Mouse (Mus musculus): ENCODE measurements around the gene Pde11a.

The Pde11a gene

DNA sequence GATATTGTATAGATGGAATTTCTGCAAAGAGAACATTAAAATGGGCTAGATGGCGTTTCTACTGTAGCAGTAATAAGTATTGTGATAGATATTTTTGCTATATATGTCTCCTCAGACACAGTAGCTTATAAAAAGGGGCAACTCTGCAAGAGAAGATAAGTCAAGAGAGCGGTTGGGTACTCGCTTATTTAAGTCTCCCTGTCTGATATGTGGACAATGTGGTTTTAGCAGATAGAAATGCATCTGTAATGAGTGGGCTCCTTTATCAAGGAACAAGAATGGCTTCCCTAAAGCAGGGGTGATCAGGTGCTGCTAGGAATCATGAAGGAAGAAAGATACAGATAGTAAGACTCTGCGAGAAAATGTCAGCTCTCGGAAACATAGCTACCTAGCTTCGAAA is 18.2 kb downstream of the Pde11a start:
- no peak for DNase-seq

DNA sequence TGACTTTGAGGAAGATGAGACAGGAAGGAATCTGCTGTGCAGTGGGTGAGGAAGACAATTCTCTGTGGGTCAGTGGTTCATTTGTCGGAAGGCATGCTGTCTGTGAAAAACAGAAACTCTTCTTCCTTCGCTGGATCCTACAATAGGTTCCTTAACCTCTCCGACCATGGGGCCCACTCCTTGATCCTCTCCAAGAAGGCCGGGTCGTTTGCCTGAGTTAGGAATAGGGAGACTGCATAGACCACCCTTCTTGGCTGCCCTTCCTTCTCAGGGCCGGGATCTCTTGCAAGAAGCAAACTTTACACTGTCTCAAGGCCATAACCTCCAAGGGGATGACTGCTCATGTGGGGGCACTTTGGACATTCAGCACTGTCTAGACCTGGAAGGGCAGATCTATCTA is 19.3 kb downstream of the Pde11a start:
- DNase-seq = no peak

GRCm38 (mm10) chr2:76287671-76288070 is 50.9 kb downstream of the Pde11a start:
- DNase-seq = no peak

GRCm38 (mm10) chr2:76286288-76286740 is 52.3 kb downstream of the Pde11a start:
- DNase-seq = no peak

- no peak for DNase-seq
Observed at GRCm38 (mm10) chr2:76285150-76285549, 53.4 kb downstream of the Pde11a start.

DNA sequence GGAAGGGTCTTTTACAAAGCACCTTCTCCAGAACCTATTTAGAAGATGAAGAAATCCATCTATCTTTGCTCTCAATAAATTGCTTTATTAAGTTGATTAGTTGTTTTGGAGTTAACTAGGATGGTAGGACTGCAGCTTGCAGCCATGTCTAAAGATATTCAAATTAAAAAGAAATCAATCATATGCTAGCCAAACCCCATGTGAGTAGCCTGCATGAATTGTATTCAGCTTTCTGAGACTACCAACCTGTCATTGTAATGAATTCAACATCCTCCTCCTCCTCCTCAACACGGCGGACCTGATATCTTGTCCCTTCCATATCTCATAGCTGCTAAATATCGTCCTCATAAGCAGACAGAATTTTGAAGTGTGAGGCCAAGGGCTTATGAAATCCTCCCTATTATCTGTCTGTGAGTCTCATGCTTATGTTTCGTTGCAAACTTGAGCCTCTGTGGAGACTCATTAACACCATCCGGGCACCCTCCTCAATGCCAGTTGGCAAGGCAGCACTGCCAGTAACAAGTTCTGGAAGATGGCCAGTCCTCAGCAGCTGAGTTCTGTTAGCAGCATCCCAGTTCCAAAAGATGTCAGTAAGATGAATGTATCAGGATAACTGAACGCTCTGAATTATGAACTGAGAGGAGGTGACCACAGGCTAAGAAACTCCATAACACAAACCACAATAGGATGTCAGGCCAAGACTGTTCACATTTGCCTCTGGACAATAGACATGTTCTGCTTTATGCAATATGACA is 55.0 kb downstream of the Pde11a start:
- peak; percentile 71 for DNase-seq

- no peak for DNase-seq
Observed at GRCm38 (mm10) chr2:76269494-76269893, 69.1 kb downstream of the Pde11a start.

DNA sequence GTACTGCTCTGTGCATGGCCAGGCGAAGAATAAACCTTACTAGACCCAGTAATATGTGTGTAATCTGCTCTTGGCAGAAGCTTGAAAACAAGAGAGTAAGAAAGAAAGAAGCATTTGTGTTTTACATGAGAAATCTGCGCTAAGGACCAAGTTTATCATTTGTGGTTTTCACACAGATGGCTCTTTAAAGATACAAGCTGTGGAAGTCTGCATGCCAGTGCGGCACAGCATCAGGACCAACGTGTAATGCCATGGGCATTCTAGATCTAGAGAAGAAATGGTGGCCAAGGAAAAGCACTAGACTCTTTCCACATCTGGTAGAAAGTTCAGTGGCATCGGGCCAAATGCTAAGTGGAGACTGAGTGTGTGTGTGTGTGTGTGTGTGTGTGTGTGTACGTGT is 71.2 kb downstream of the Pde11a start:
- DNase-seq = no peak

DNA sequence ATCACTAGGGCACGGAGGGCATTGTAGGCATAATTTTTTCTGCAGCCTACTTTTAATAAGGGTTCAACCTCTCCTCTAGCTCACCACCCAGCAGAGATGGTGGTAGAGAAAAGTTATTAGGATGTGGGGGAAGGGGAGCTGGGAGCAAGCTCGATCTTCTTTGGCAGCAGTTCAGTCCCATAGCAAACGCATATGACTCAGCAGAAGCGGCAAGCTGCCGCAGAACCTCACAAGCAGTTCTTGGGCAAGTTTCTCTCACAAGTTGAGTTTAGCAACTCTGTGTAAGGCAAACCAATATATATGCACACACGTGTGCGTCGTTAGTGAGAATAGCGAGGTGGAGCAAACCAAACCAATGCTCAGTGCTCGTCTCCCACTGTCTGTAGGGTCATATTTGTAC is 72.0 kb downstream of the Pde11a start:
- DNase-seq = no peak

- no peak for DNase-seq
Observed at GRCm38 (mm10) chr2:76264258-76264657, 74.3 kb downstream of the Pde11a start.

- no peak for DNase-seq
Observed at GRCm38 (mm10) chr2:76262661-76263060, 75.9 kb downstream of the Pde11a start.

DNA sequence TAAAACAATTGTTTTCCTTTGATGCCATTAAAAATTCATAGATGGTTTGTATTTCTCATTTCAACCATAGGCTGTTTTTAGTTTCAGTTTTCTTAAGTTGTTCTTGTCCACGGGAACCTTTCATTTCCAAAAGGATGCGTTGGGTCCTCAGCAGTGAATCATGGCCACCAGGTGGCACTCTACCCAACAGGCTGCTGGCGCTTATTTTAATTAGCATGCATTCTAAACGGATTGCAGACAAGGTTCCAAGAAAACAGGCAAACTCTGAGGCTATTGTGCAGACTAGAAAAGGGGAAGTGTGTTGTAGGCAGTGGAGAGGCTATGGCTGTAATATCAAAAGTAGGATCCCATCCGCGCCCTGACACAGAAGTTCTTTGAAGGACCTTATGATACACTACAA is 83.7 kb downstream of the Pde11a start:
- DNase-seq = peak; percentile 2

DNA sequence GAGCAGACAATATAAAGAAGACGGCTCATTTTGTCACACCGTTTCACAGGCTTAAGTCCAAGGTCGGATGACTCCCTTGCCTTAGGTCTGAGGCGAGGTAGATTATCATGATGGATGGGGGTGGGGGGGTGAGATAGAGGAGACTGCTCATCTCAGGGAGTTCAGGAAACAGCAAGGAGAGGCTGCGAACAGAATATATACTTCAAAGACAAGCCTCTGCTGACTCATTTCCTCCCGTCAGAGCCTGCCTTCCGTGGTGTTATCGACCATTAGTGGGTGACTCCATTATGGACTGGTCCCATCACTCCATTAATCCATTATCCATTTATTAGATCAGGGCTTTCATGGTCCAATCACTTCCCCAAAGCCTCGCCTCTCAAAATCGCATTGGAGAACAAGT is 87.2 kb downstream of the Pde11a start:
- no peak for DNase-seq

GRCm38 (mm10) chr2:76248242-76248641 is 90.3 kb downstream of the Pde11a start:
- no peak for DNase-seq

DNA sequence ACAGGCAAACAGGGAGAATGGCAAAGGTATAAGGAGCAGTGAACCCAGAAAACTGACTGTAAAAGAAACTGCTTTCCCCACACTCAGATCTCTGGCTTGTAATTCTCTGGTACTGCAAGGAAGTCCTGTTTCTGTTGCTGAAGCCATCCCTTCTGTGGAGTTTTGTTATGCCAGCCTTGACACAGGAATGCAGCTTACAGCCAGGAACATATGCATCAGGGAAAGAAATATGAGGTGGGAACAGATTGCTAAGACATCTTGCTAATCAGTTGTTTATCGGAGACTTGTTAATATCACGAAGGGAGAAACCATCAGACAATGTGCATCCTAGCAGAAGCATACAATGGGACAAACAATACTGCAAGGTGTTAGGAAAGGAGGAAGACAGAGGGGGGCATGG is 99.4 kb downstream of the Pde11a start:
- DNase-seq = no peak

DNA sequence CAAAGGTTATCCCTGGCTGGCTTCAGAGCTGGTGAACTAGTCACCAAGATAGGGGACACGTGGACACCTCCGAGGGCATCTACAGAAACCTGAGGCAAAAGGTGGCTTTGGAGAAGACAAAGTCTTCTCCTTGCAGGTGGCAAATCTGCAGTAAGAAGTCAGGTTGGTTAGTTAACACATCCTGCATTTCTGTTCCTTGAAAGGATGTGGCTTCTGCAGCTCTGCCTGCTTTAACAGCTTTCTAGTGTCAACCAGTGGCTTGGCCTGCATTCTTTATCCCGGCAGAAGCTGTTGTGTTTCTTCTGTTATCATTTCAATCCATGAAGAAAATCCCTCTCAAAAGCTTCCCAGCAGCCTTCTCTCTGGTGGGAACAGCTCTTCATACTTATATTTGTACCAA is 100.1 kb downstream of the Pde11a start:
- DNase-seq = no peak

DNA sequence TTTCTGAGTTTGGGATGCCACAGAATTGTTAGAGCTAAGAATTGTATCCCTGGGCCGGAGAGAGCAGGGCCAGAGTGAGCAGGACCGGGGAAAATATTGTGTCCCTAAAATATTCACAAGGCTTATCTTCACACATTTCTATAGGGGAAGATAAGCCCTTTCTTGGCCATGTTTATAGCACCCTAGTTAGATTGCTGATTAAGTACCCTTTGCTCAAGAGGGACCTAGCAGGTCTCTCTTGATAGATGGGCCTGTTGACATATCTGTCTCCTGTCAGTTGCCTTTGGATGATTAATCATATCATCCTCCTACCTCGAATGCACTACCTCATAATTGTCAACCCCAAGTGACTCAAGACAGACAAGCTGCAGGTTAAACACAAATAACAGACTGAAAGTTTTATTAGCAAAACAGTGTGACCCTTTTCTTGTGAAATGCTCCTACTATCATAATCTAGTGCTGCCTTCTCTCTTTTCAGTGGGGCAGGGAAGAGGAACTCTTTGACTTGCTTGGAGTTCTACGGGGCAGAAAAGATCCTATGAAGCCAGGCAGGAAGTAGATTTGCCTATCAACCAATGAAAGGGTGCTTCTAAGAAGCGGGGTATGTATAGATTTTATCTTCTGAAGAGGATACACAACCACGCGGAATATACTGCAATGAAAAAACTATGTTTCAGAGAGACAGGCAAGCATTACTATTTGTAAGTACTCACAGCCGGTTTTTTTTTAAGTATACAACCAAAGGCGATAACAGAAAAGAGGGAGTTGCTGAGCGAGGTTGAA is 100.7 kb downstream of the Pde11a start:
- no peak for DNase-seq

DNA sequence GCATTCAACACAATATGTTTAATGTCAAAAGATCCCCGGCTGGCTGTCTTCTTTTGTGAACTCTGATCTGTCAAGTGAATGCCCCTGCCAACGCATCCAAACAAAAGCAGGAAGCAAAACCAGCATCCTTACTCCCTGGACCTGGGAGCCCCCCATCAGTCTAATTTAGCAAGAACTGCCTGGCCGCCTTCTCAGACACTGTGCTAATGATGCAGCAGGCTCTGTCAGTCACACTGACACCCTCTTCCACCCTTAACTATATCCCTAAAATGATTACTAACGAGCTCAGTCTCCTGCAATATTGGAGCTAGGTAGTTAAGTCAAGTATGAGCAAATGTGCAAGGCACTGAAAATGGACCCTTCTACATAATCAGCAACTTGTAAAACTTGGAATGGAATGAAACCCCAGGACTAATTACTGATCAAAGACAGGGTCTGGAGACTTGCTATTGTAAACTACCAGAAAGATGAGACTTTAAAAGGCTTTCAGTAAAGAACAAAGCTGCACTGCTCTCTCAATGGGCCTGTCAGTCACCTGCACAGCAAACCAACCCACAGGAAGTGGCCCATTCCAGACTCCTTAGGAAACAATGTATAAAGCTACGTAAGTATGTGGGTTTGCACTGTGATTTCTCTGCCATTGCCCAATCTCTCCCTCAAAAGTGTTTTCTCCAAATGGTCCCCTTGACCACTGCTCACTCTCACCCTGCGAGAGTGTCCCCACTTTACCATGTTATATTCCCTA is 118.0 kb downstream of the Pde11a start:
- DNase-seq = no peak

GRCm38 (mm10) chr2:76219540-76219939 is 119.0 kb downstream of the Pde11a start:
- no peak for DNase-seq

DNA sequence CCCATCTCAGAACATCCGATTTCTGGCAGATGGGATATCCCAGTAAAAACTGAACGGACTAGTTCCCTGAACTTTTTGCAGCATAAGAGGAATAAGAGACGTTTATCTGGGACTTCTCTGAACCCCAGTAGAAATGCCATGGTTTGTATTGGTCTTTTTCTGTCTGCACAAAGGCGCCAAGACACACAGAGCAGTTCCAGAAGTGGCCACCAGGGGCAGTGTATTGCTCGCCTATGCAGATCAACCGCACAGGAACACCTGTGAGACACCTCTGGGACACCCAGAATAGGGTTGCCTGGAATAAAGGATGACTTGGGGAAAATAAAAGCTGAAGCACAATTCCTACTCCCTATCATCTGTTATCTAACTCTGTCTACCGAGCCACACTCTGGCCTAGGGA is 122.4 kb downstream of the Pde11a start:
- DNase-seq = no peak

- no peak for DNase-seq
Observed at GRCm38 (mm10) chr2:76215219-76215618, 123.4 kb downstream of the Pde11a start.

GRCm38 (mm10) chr2:76185126-76185525 is 153.4 kb downstream of the Pde11a start:
- DNase-seq = no peak

DNA sequence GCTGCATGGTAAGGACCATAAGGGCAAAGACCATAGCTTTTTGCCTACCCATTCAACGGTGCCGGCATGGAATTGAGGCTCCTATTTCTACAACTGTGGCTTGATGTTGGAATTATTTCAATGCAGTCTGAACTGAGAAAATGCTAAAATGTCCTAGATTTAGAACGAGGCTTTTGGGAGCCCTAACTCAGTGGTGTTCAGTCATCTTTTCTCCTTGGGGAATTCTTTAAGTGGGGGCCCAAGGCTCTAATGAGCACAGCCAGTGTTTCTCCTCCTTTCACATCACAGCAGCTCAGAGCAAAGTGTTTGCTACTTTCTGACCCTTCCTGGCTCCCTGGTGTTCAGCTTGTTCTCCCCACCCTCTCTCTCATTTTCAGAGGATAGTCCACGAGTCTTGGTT is 175.8 kb downstream of the Pde11a start:
- DNase-seq = no peak

DNA sequence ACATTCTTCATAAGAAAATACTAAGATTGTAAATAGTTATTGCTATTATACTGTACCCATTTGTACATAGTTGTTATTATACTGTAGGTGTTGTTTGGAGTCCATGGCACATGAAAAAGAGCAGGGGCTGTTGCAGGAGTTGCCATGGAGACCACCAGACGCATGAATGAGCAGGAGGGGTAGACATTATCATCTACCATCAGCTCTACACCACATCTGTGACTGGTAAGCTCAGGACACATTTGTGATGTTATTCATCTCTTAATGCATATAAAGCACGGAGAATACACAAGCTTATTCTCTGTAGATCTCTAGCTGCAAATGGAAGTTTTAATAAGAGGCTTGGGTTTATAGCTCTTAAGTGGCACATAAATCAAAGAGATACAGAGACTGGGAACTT is 179.6 kb downstream of the Pde11a start:
- DNase-seq = no peak
